Mouse (Mus musculus) large intestine, adult 2 months (tissue): ENCODE measurements around the gene Iqcd. TPM values are rescaled to one million over a fixed set of nuclear protein-coding genes. Genes with fewer than 3 reads are reported as not detected.

Experiments used
- DNase-seq: peaks from one replicate; pipeline ENCODE4 v3.0.0-alpha.2; 2012; ENCODE audit warnings: low read depth, low spot score
- WGBS: fragments of 180-500 bp; shearing (Covaris S2); methylation state at CpG from one replicate; pipeline ENCODE4 v1.1.7; 2018; 5-methylcytosine and 5-hydroxymethylcytosine counted together
- polyA plus RNA-seq: library from polyadenylated mRNA; depleted of rRNA; stranded (reverse); fragments of >200 nt; gene quantifications from 2 replicates; pipeline ENCODE4 v1.2.3, GENCODE M21; 2012

Gene Iqcd
- polyA plus RNA-seq, 1 experiment, result 0.40 TPM

GRCm38 (mm10) chr5:120600946-120601668 is 12.3 kb downstream of the Iqcd start:
- 58% methylated on average over 11 of the region's 11 CpGs for WGBS
- DNase-seq, result no peak

GRCm38 (mm10) chr5:120602210-120602609 is 13.4 kb downstream of the Iqcd start:
- DNase-seq, result no peak
- 95% methylated on average over 12 of the region's 12 CpGs for whole genome bisulfite sequencing

GRCm38 (mm10) chr5:120603515-120603914 is 14.7 kb downstream of the Iqcd start:
- 91% methylated on average over 7 of the region's 7 CpGs for WGBS
- no peak for DNase-seq

- 9% methylated on average over 6 of the region's 6 CpGs for WGBS
- peak; percentile 80 for DNase-seq
Observed at GRCm38 (mm10) chr5:120604839-120605238, 16.0 kb downstream of the Iqcd start.

GRCm38 (mm10) chr5:120605241-120605661 is 16.4 kb downstream of the Iqcd start:
- WGBS, result 8% methylated on average over 10 of the region's 10 CpGs
- no peak for DNase-seq

- peak; percentile 90 for DNase-seq
- 0% methylated on average over 7 of the region's 8 CpGs for WGBS
Observed at GRCm38 (mm10) chr5:120605688-120606087, 16.9 kb downstream of the Iqcd start.

- 77% methylated on average over 25 of the region's 25 CpGs for WGBS
Observed at GRCm38 (mm10) chr5:120606590-120607200, 17.9 kb downstream of the Iqcd start.

GRCm38 (mm10) chr5:120607335-120607734 is 18.5 kb downstream of the Iqcd start:
- DNase-seq, result no peak
- 85% methylated on average over 3 of the region's 3 CpGs for WGBS

More at GRCm38 (mm10) chr5:120606590-120607200, 17.9 kb downstream of the Iqcd start:
- no peak for DNase-seq

GRCm38 (mm10) chr5:120609246-120609775 is 20.5 kb downstream of the Iqcd start:
- no peak for DNase-seq
- 73% methylated on average over 16 of the region's 16 CpGs for WGBS

- WGBS, result 75% methylated on average over 5 of the region's 5 CpGs
- no peak for DNase-seq
Observed at GRCm38 (mm10) chr5:120610906-120611305, 22.1 kb downstream of the Iqcd start.

- whole genome bisulfite sequencing, result 36% methylated on average over 8 of the region's 8 CpGs
- no peak for DNase-seq
Observed at GRCm38 (mm10) chr5:120611416-120611815, 22.6 kb downstream of the Iqcd start.

- no peak for DNase-seq
- under 1% methylated on average over 22 of the region's 22 CpGs for WGBS
Observed at GRCm38 (mm10) chr5:120612442-120612821, 23.6 kb downstream of the Iqcd start, which contains the start of the genes Rita1 and Ddx54. Rita1 (minus strand) TSS chr5:120612589. Ddx54 (plus strand) TSS chr5:120612739.

- under 1% methylated on average over 69 of the region's 69 CpGs for WGBS
- DNase-seq, result peak; percentile 99
Observed at GRCm38 (mm10) chr5:120612822-120613604, 24.2 kb downstream of the Iqcd start.

GRCm38 (mm10) chr5:120615903-120616302 is 27.1 kb downstream of the Iqcd start:
- 96% methylated on average over 4 of the region's 4 CpGs for WGBS
- DNase-seq, result no peak

GRCm38 (mm10) chr5:120618778-120619177 is 30.0 kb downstream of the Iqcd start:
- 78% methylated on average over 12 of the region's 12 CpGs for WGBS
- DNase-seq, result no peak

GRCm38 (mm10) chr5:120619201-120619600 is 30.4 kb downstream of the Iqcd start:
- WGBS, result 25% methylated on average over 5 of the region's 5 CpGs
- DNase-seq, result no peak

- 70% methylated on average over 18 of the region's 18 CpGs for WGBS
- DNase-seq, result no peak
Observed at GRCm38 (mm10) chr5:120620375-120621077, 31.7 kb downstream of the Iqcd start.

GRCm38 (mm10) chr5:120621078-120621765 is 32.4 kb downstream of the Iqcd start:
- WGBS, result 85% methylated on average over 23 of the region's 23 CpGs

GRCm38 (mm10) chr5:120621846-120622197 is 33.0 kb downstream of the Iqcd start:
- no peak for DNase-seq
- 77% methylated on average over 10 of the region's 10 CpGs for WGBS

More at GRCm38 (mm10) chr5:120621078-120621765, 32.4 kb downstream of the Iqcd start:
- no peak for DNase-seq
